Mouse (Mus musculus) hindbrain, embryonic 16.5 days (tissue): ENCODE results near the gene Slc24a2. TPM values are rescaled to one million over a fixed set of nuclear protein-coding genes. Genes with fewer than 3 reads are reported as not detected.

ENCODE experiments used
- ATAC-seq: fragments of 200-750 bp; cut with Nextera tagmentation; 2 replicates; pipeline ENCODE4 v1.8.0; 2017; ENCODE audit warnings: moderate TSS enrichment, moderate library complexity
- H3K27ac ChIP-seq: fragments of 300-500 bp; sonication (generic); 2 replicates; pipeline ENCODE4 v1.5.1; 2014; ENCODE audit warnings: low read depth, mild to moderate bottlenecking, control low read depth, low read length, moderate library complexity
- H3K27me3 ChIP-seq: fragments of 300-500 bp; sonication (generic); replicated peaks from 2 replicates; pipeline ENCODE4 v1.6.1; 2014; ENCODE audit warnings: low read length; ENCODE audit not compliant: control insufficient read depth, insufficient read depth
- H3K36me3 ChIP-seq: fragments of 300-500 bp; sonication (generic); 2 replicates; pipeline ENCODE4 v1.6.1; 2014; ENCODE audit warnings: mild to moderate bottlenecking, low read length, moderate library complexity, mixed read lengths; ENCODE audit not compliant: control insufficient read depth, insufficient read depth
- H3K4me1 ChIP-seq: fragments of 300-500 bp; sonication (generic); 2 replicates; pipeline ENCODE4 v1.6.1; 2014; ENCODE audit warnings: low read depth, low read length; ENCODE audit not compliant: control insufficient read depth, insufficient read depth
- H3K4me2 ChIP-seq: fragments of 300-500 bp; sonication (generic); 2 replicates; pipeline ENCODE4 v1.6.1; 2014; ENCODE audit warnings: mild to moderate bottlenecking, low read length, control low read depth, moderate library complexity
- H3K4me3 ChIP-seq: fragments of 300-500 bp; sonication (generic); 2 replicates; pipeline ENCODE4 v1.5.1; 2014; ENCODE audit warnings: mild to moderate bottlenecking, low read length, control low read depth, moderate library complexity
- H3K9ac ChIP-seq: fragments of 300-500 bp; sonication (generic); 2 replicates; pipeline ENCODE4 v1.6.1; 2014; ENCODE audit warnings: low read depth, mild to moderate bottlenecking, control low read depth, low read length, moderate library complexity
- H3K9me3 ChIP-seq: fragments of 300-500 bp; sonication (generic); 2 replicates; pipeline ENCODE4 v1.6.1; 2014; ENCODE audit warnings: mild to moderate bottlenecking, low read length, moderate library complexity; ENCODE audit not compliant: control insufficient read depth
- WGBS: fragments of 180-500 bp; shearing (Covaris S2); extraction: QIAGEN DNeasy Blood & Tissue Kit; methylation state at CpG from one replicate; pipeline ENCODE4 v1.1.7; 2014; 5-methylcytosine and 5-hydroxymethylcytosine counted together
- polyA plus RNA-seq: library from polyadenylated mRNA; unstranded; fragments of >200 nt; fragmentation: Nextera tagmentation; extraction: Ambion mirVana; gene quantifications from 2 replicates; pipeline ENCODE4 v1.2.1, GENCODE M21; 2015

Gene Slc24a2
- polyA plus RNA-seq, 1 experiment from 2014 or later, result 5.6 TPM

DNA sequence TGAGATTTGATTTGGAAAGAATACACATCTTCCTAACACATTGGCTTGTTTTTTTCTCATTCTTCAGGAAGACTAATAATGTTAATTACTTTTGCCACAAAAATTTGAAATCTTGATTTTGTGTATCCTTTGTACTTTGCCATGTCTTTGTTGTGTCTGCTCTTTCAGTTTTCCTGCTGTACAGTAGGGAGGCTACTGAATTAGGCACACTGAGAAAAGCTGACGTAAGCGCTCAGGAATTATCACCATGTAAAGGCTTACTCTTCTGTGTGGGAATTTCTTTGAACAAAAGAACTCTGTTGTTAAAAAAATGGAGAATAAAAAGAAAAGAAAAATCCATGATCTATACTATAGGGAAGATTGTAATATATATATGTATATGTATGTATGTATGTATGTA, 165.7 kb downstream of the Slc24a2 start:
- no peaks in the 10 kb centered on the region for H3K27me3 ChIP-seq
- 81% methylated on average over 2 of the region's 2 CpGs for WGBS
- no peaks in the 10 kb centered on the region for H3K36me3 ChIP-seq
- H3K27ac ChIP-seq, result no peak overlapping the region
- no peak overlapping the region for H3K9ac ChIP-seq
- no peaks in the 10 kb centered on the region for H3K9me3 ChIP-seq
- ATAC-seq, result no peak
- no peak overlapping the region for H3K4me3 ChIP-seq
- peaks cover 10% of the 10 kb centered on the region for H3K4me1 ChIP-seq
- no peak overlapping the region for H3K4me2 ChIP-seq

DNA sequence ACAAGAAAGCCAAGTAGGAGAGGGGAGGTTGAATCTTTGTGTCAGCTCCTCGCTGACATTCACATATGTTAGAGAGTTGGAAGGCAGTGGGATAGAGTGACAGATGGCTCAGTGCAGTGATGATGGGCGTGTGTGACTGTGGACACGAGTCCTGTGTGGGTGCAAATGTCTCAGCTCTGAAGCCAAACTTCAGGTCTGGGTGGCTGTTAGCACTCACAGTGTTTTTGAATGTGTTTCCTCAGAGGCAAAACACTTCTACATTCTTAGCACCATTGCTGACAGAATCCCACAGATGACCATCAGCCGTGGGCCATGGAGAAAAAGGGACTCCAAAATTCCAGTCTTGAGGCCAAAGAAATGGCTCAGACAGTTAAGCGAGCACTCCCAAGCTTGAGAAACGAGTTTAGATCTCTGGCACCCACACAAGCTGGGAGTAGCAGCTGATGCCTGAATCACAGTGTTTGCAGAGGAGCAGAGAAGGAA, 167.5 kb downstream of the Slc24a2 start:
- Histone ChIP-seq H3K4me2 (no peak overlapping the region), H3K4me1 (peaks cover 12% of the 10 kb centered on the region), H3K9me3 (no peaks in the 10 kb centered on the region), H3K36me3 (no peaks in the 10 kb centered on the region), H3K27ac (no peak overlapping the region; the same call in 1 of the 2 replicates), H3K4me3 (no peak overlapping the region), H3K9ac (no peak overlapping the region), H3K27me3 (no peaks in the 10 kb centered on the region)
- 72% methylated on average over 6 of the region's 6 CpGs for WGBS
- no peak for ATAC-seq

- 65% methylated on average over 2 of the region's 2 CpGs for WGBS
- ATAC-seq, result no peak
Measured at GRCm38 (mm10) chr4:87061696-87062095, 168.6 kb downstream of the Slc24a2 start.

DNA sequence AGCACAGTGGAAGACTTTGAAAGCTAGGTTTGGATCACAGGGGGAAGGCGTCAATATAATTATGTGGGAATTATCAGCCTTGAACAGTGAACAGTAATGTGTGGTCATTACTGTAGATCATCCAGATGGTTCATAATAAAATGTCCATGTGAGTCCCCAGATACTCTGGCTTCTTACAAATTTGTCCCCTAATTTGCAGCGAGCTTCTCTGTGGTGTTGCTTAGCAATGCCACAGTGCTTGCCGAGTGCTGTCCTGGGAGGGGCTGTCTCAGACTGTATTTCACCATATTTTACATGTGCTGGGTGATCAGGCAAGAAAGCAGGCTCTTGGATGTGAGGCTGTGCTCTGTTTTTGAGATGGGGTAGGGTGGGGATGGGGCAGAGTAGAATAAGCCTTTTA, 172.7 kb downstream of the Slc24a2 start:
- no peaks in the 10 kb centered on the region for H3K27me3 ChIP-seq
- H3K4me2 ChIP-seq, result no peak overlapping the region
- H3K27ac ChIP-seq, result no peak overlapping the region
- no peak overlapping the region for H3K4me3 ChIP-seq
- H3K36me3 ChIP-seq, result no peaks in the 10 kb centered on the region
- 36% methylated on average over 3 of the region's 3 CpGs for WGBS
- peaks cover 14% of the 10 kb centered on the region for H3K4me1 ChIP-seq
- H3K9me3 ChIP-seq, result no peaks in the 10 kb centered on the region
- peak; percentile 80 for ATAC-seq
- no peak overlapping the region for H3K9ac ChIP-seq

More at GRCm38 (mm10) chr4:87061696-87062095, 168.6 kb downstream of the Slc24a2 start:
- Histone ChIP-seq H3K9ac (no peak overlapping the region), H3K27me3 (no peaks in the 10 kb centered on the region), H3K36me3 (no peaks in the 10 kb centered on the region), H3K4me3 (no peak overlapping the region), H3K27ac (no peak overlapping the region), H3K4me1 (peaks cover 17% of the 10 kb centered on the region), H3K4me2 (no peak overlapping the region), H3K9me3 (no peaks in the 10 kb centered on the region)

DNA sequence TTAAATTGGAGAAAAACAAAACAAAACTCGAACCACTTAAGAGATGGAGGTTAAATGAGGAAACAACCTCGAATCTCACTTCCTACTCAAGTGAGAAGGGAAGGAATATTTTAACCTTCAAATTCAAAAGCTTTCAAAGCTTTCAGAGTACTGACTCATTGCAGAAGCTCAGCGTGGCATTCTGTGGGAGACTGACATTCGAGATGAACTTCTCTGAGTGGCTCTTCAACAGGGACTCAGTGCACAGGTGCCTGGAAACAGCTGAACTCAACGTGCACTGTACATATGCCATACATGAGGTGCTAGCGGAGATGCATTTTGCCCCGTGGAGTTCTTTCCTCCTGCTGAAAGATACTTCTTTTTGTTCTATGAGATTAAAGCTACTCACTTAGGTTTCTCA, 174.5 kb downstream of the Slc24a2 start:
- H3K9ac ChIP-seq, result no peak overlapping the region
- no peak overlapping the region for H3K4me3 ChIP-seq
- H3K9me3 ChIP-seq, result no peaks in the 10 kb centered on the region
- H3K27ac ChIP-seq, result no peak overlapping the region
- H3K27me3 ChIP-seq, result no peaks in the 10 kb centered on the region
- no peaks in the 10 kb centered on the region for H3K36me3 ChIP-seq
- WGBS, result 78% methylated on average over 7 of the region's 7 CpGs
- no peak for ATAC-seq
- H3K4me2 ChIP-seq, result no peak overlapping the region
- H3K4me1 ChIP-seq, result peaks cover 7% of the 10 kb centered on the region

GRCm38 (mm10) chr4:87052881-87053280, 177.4 kb downstream of the Slc24a2 start:
- Histone ChIP-seq H3K4me1 (peaks cover 6% of the 10 kb centered on the region), H3K9ac (no peak overlapping the region), H3K4me3 (no peak overlapping the region), H3K27ac (no peak overlapping the region), H3K4me2 (no peak overlapping the region), H3K9me3 (no peaks in the 10 kb centered on the region), H3K36me3 (no peaks in the 10 kb centered on the region), H3K27me3 (no peaks in the 10 kb centered on the region)
- ATAC-seq, result no peak
- 98% methylated on average over 5 of the region's 5 CpGs for WGBS

- H3K9ac ChIP-seq, result no peak overlapping the region
- H3K4me2 ChIP-seq, result no peak overlapping the region
- no peak for ATAC-seq
- H3K9me3 ChIP-seq, result no peaks in the 10 kb centered on the region
- no peak overlapping the region for H3K4me3 ChIP-seq
- H3K36me3 ChIP-seq, result no peaks in the 10 kb centered on the region
- H3K4me1 ChIP-seq, result no peaks in the 10 kb centered on the region
- no peak overlapping the region for H3K27ac ChIP-seq
- 84% methylated on average over 3 of the region's 3 CpGs for WGBS
- H3K27me3 ChIP-seq, result no peaks in the 10 kb centered on the region
Measured at GRCm38 (mm10) chr4:87049061-87049460, 181.2 kb downstream of the Slc24a2 start.

DNA sequence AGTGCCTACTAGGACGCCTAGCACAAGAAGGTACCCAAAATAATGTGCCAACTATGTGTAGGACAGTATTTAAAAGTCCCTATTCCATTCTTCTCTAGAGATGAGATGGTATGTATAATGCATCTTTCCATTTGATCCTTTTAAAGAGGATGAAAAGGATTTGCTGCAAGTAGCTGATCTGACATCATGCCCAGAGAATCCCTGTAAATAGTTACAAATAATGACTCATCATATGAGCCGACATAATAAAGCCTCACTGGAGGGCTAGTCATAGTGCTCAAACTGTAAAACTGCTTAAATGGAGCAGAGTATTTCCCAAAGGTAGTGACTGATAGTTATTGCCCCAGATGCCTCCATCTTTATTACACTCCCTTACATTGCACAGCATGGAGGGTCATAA, 183.1 kb downstream of the Slc24a2 start:
- Histone ChIP-seq H3K4me1 (no peaks in the 10 kb centered on the region), H3K36me3 (no peaks in the 10 kb centered on the region)

GRCm38 (mm10) chr4:87043296-87043695, 187.0 kb downstream of the Slc24a2 start:
- Histone ChIP-seq H3K9ac (no peak overlapping the region), H3K27me3 (no peaks in the 10 kb centered on the region), H3K9me3 (no peaks in the 10 kb centered on the region), H3K4me2 (no peak overlapping the region), H3K4me3 (no peak overlapping the region), H3K27ac (no peak overlapping the region), H3K4me1 (peaks cover 3% of the 10 kb centered on the region), H3K36me3 (no peaks in the 10 kb centered on the region)
- WGBS, result 87% methylated on average over 9 of the region's 9 CpGs
- no peak for ATAC-seq

More for the DNA sequence above, 183.1 kb downstream of the Slc24a2 start:
- no peak overlapping the region for H3K9ac ChIP-seq
- 80% methylated on average over 2 of the region's 2 CpGs for WGBS
- no peaks in the 10 kb centered on the region for H3K9me3 ChIP-seq
- H3K4me3 ChIP-seq, result no peak overlapping the region
- no peak overlapping the region for H3K27ac ChIP-seq
- no peaks in the 10 kb centered on the region for H3K27me3 ChIP-seq
- H3K4me2 ChIP-seq, result no peak overlapping the region
- no peak for ATAC-seq
